Mouse (Mus musculus) mesoderm, embryonic 11.5 days (tissue): ENCODE data around the gene Mpg.

ENCODE experiments used
- DNase-seq: peaks from one replicate; pipeline ENCODE4 v3.0.0-alpha.2; 2012; ENCODE audit warnings: low read depth, low spot score

Gene Mpg

GRCm38 (mm10) chr11:32256566-32256965 is 30.3 kb downstream of the Mpg start:
- no peak for DNase-seq

DNA sequence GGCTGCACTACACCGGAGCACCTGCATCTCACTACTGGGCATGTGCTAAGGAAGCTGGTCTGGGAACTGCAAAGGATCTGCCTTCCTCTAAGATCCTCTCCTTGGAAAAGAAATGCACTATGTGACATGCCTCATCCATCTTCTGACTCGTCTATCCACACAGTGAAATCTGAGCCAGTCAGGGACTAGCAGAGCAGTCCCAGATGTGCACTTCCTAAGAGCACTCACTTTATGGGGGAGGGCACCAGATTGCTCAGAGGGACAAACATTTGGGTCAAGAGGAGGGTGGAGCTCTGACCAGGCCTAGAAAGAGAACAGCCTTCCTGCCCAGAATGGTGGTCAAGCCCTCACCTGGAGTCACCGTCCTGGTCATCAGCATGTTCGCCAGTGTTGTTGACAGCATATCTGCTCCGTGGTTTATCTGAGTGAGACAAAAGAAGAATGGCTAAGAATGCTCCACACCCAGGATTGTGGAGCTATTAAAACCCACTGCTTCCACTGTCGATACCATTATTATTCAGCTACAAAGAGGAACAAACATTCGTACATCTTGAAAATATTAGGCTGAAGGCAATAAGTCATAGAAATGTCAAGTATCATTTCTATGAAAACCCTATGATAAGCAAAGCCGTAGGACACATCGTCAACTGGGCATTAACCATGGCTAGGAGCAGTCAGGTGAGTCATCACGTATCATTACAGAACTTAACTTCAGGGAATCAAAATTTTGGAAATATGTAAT is 36.5 kb downstream of the Mpg start:
- DNase-seq = peak; percentile 73

DNA sequence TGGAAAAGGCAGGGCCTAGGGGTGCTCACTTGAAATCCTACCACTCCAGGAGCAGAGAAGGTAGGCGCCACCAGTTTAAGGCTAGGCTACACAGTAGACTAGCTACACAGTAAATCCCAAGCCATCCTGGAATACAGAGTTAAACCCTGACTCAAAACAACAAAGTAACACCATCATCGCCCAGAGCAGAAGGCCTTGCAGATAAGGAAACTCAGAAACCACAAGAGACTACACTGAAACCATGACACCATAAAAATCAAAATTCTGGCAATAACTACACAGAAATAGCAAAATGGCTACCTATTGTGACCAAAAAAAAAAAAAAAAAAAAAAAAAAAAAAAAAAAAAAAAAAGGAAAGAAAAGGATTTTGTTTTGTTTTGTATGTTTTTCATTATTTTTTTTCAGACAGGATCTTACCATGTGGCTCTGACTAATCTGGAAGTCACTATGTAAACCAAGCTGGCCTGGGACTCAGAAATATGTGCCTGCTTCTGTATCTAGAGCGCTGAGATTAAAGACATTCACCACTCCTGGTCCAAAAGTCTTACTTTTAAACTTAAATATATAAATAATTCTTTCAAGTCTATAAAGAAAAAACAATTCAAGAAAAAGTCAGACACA is 38.9 kb downstream of the Mpg start:
- no peak for DNase-seq

DNA sequence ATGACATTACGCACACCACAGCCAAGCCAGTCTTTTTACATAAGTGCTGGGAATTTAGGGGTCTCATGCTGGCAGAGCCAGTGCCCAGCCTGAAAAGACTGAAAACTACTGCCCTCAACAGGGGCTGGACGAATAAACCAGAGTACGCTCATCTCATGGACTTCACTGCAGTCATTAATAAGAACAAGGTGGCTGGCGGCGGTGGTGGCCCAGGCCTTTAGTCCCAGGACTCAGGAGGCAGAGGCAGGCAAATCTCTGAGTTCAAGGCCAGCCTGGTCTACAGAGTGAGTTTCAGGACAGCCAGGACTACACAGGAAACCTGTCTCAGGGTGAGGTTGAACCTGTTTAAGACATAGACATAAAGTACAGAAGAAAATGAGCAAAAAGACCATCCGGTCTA is 39.9 kb downstream of the Mpg start:
- no peak for DNase-seq

DNA sequence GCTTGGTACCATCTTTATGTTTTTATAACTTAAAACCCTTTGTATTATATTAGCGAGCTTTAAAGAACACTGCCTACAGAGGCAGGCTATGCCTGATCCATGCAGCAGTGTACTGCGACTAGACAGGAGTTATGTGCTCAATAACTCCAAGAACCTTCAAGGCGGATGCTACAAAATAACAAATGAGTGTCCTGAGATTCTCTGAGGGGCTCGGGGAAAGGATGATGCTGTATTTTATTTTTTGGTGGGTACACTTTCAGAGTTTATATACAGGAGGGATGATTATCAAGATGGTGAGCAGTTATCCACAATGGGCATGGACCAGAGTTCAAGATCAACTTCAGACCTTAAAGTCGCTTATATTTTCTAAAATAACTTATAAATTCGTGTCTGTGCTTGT is 40.5 kb downstream of the Mpg start:
- no peak for DNase-seq

GRCm38 (mm10) chr11:32267188-32267884 is 41.0 kb downstream of the Mpg start, which contains the start of gene Nprl3:
Gene Nprl3 (minus strand): TSS chr11:32267707.
- peak; percentile 96 for DNase-seq

- no peak for DNase-seq
Observed at GRCm38 (mm10) chr11:32267964-32268363, 41.7 kb downstream of the Mpg start.

- DNase-seq = no peak
Observed at GRCm38 (mm10) chr11:32268952-32269351, 42.6 kb downstream of the Mpg start.

GRCm38 (mm10) chr11:32271178-32271577 is 44.9 kb downstream of the Mpg start:
- no peak for DNase-seq

GRCm38 (mm10) chr11:32276347-32276746 is 50.0 kb downstream of the Mpg start, which contains the start of gene Hba-x:
Gene Hba-x (plus strand): TSS chr11:32276400.
- DNase-seq = no peak

DNA sequence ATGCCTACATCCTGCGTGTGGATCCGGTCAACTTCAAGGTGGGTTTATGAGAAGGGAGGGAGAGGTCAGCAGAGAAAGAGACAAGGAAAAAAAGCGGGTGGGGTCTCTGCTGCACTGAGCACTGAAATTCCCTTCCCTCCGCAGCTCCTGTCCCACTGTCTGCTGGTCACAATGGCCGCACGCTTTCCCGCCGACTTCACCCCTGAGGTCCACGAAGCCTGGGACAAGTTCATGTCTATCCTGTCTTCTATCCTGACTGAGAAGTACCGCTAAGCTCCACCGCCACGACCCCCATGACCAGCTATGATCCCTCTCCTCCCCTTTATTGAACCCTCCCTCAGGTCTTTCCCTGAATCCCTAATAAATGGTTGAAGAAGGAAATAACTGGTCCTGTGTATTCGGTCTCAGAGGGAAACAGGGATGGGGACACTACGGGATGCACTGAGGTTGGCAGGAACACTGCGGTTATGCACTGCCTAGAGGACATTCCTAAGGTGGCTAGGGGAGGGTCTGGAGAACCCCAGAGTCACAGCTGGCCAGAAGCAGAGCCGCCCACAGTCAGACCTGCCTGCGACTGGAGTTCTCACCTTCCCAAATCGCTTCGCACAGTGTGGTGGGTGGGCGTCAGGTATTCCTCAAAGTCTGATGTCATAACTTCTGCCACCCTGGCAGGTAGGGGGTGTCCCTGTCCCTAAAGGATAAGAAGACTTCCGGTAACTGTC is 51.6 kb downstream of the Mpg start:
- no peak for DNase-seq

DNA sequence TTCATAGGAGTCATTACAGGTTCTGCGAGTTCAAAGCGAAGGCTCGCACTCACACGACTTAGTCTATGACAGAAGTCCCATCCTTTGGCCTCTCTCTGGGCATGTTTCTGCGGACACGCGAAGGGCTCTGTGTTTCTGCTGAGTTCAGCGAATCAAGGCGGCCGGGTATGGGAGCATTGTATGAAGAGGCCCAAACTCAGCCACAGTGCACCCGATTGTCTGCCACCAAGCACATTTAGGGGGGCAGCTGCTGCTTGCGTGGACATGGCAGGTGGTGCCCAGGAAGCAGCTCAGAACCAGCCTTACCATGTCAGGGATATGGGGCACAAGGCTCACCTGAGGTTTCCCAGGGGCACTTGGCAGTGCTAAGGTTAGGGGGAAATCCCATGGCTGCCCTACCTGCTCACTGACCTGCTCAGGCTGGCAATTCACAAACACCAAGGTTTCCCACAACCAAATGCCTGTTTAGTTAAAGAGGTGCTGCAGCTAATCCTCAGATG is 52.2 kb downstream of the Mpg start:
- DNase-seq = no peak

- no peak for DNase-seq
Observed at GRCm38 (mm10) chr11:32280646-32281045, 54.3 kb downstream of the Mpg start.

- no peak for DNase-seq
Observed at GRCm38 (mm10) chr11:32281416-32282144, 55.3 kb downstream of the Mpg start.
